8 mouse cellular contexts compared by ENCODE assay signal in genomic region chr6:120836389-120837151, GRCm38 (mm10). TPM values are rescaled to one million over a fixed set of nuclear protein-coding genes. Genes with fewer than 3 reads are reported as not detected.
DNase-seq lines count a peak whose midpoint lies in the region; ATAC-seq and TF ChIP-seq lines count a peak whose summit lies in the region.

No protein-coding gene starts in this region.

- H3K9me3 ChIP-seq in midbrain, embryonic 16.5 days (replicated peaks; ENCODE audit: control insufficient read depth, low read length, poor library complexity, severe bottlenecking) = no peaks in the 10 kb centered on the region

- TF ChIP-seq CTCF in kidney, adult 2 months (conservative IDR thresholded peaks at IDR 0.05; ENCODE audit: insufficient read depth, insufficient read length, low read depth, low read length) = no peak

- peak overlapping the region; percentile 80 for H3K4me2 ChIP-seq in midbrain, embryonic 16.5 days (ENCODE audit: low read length)

- H3K27ac ChIP-seq in kidney, adult 2 months (ENCODE audit: insufficient read depth, low read depth, low read length) = peak overlapping the region; percentile 90
- peak overlapping the region; percentile 96 for H3K27ac ChIP-seq in midbrain, embryonic 16.5 days (ENCODE audit: low read length)

- WGBS in kidney, adult 2 months = 3% methylated on average over 37 of the region's 37 CpGs
- WGBS in midbrain, embryonic 16.5 days = 4% methylated on average over 37 of the region's 37 CpGs

- no peak for TF ChIP-seq POLR2A in kidney, adult 2 months (IDR thresholded peaks at IDR 0.05; ENCODE audit: low read depth, low read length)

- ATAC-seq in erythroid progenitor cell, adult 5-6 weeks (replicated peaks; ENCODE audit: low FRiP score, poor library complexity, severe bottlenecking) = 0 out of 2 replicates have a peak, but pooled peaks have one; percentile 13
- ATAC-seq in midbrain, embryonic 16.5 days = peak; percentile 87

- peak; percentile 48 for DNase-seq in kidney, adult 2 months
- no peak for DNase-seq in kidney, postnatal 14 days
- peak; percentile 23 for DNase-seq in MN1 (ENCODE audit: low spot score)
- peak; percentile 29 to 65 for DNase-seq in kidney, postnatal 36 days
- DNase-seq in left cerebral cortex, postnatal 36 days (ENCODE audit: low spot score in 2 of 2) = no peak
- DNase-seq in gastrocnemius, postnatal 25 days = no peak

- intact Hi-C loops in left cerebral cortex, postnatal 36 days (cut with DNase I) = no loop called here

- peak overlapping the region; percentile 99 for H3K9ac ChIP-seq in midbrain, embryonic 16.5 days (ENCODE audit: low read depth, low read length)

- peak overlapping the region; percentile 73 for H3K4me3 ChIP-seq in kidney, adult 2 months (ENCODE audit: insufficient read depth, low read depth, low read length)
- H3K4me3 ChIP-seq in midbrain, embryonic 16.5 days (ENCODE audit: low read depth, low read length) = peak overlapping the region; percentile 91

- no peaks in the 10 kb centered on the region for H3K27me3 ChIP-seq in kidney, adult 2 months (replicated peaks; ENCODE audit: control insufficient read depth, insufficient read depth, low read length)
- H3K27me3 ChIP-seq in midbrain, embryonic 16.5 days (ENCODE audit: control insufficient read depth, insufficient read depth, low read depth, low read length) = no peaks in the 10 kb centered on the region

- H3K4me1 ChIP-seq in kidney, adult 2 months (ENCODE audit: control insufficient read depth, insufficient read depth, low read length) = no peaks in the 10 kb centered on the region
- peaks cover 9% of the 10 kb centered on the region for H3K4me1 ChIP-seq in midbrain, embryonic 16.5 days (ENCODE audit: control insufficient read depth, insufficient read depth, low read length)

- no peaks in the 10 kb centered on the region for H3K36me3 ChIP-seq in kidney, adult 2 months (ENCODE audit: control insufficient read depth, insufficient read depth, low read length)
- H3K36me3 ChIP-seq in midbrain, embryonic 16.5 days (ENCODE audit: control insufficient read depth, insufficient read depth, low read length) = peaks cover 2% of the 10 kb centered on the region

RNA-seq across cellular contexts. Expression of gene Bcl2l13, which starts 0.6 kb away (rescaled TPM):
- polyA plus RNA-seq in kidney, adult 2 months (2012; rRNA removed) = 23.3 and 27.5 TPM in 2 replicates
- 41.8 and 60.8 TPM in 2 replicates for total RNA-seq in erythroid progenitor cell, adult 5-6 weeks (2015; ENCODE audit: low replicate concordance)
- 36.0 and 47.5 TPM in 2 replicates for total RNA-seq in erythroid progenitor cell, adult 5-6 weeks (2017; ENCODE audit: low replicate concordance)
- 23.4 and 26.7 TPM in 2 replicates for polyA plus RNA-seq in midbrain, embryonic 16.5 days (2015; fragmentation: Nextera tagmentation; extraction: Ambion mirVana)
- 10 to 100 TPM; 45.5 to 55.5 TPM for total RNA-seq in left cerebral cortex, postnatal 36 days (2021)
- total RNA-seq in gastrocnemius, postnatal 25 days (2021) = 10 to 100 TPM; 63.9 to 64.8 TPM

RNA-seq across cellular contexts. Expression of gene Atp6v1e1, which starts 14.0 kb away (rescaled TPM):
- polyA plus RNA-seq in kidney, adult 2 months (2012; rRNA removed) = 418 and 428 TPM in 2 replicates
- 87.2 and 135 TPM in 2 replicates for total RNA-seq in erythroid progenitor cell, adult 5-6 weeks (2015; ENCODE audit: low replicate concordance)
- 109 and 163 TPM in 2 replicates for total RNA-seq in erythroid progenitor cell, adult 5-6 weeks (2017; ENCODE audit: low replicate concordance)
- polyA plus RNA-seq in midbrain, embryonic 16.5 days (2015; fragmentation: Nextera tagmentation; extraction: Ambion mirVana) = 283 and 296 TPM in 2 replicates
- 100 to 1,000 TPM; 539 to 601 TPM for total RNA-seq in left cerebral cortex, postnatal 36 days (2021)
- 100 to 1,000 TPM; 114 to 127 TPM for total RNA-seq in gastrocnemius, postnatal 25 days (2021)

Comparison
In these comparisons a context has a peak if more than half of its experiments do, and no peak if none do; other contexts are left out.
1. DNase-seq: peak in kidney, adult 2 months (single experiment), MN1 (single experiment) and kidney, postnatal 36 days (2 of 2); none in kidney, postnatal 14 days (single experiment), left cerebral cortex, postnatal 36 days (0 of 2) and gastrocnemius, postnatal 25 days (single experiment).